Mouse (Mus musculus) bone marrow, adult 2 months (tissue): ENCODE results near the gene Ckb. TPM values are rescaled to one million over a fixed set of nuclear protein-coding genes. Genes with fewer than 3 reads are reported as not detected.

Experiments used
- H3K27ac ChIP-seq: fragments of 200-500 bp; 2 replicates; pipeline ENCODE4 v1.5.1; 2012; ENCODE audit warnings: low read depth, mild to moderate bottlenecking, control low read depth, inconsistent platforms, low read length; ENCODE audit not compliant: control insufficient read depth, poor library complexity, insufficient read depth
- H3K4me1 ChIP-seq: fragments of 200-500 bp; 2 replicates; pipeline ENCODE4 v1.6.1; 2011; ENCODE audit warnings: low read length; ENCODE audit not compliant: control insufficient read depth, insufficient read depth
- H3K4me3 ChIP-seq: fragments of 200-500 bp; replicated peaks from 2 replicates; pipeline ENCODE3; 2011; ENCODE audit warnings: mild to moderate bottlenecking, low read depth, low read length, control low read depth; ENCODE audit not compliant: control insufficient read depth
- CTCF ChIP-seq: fragments of 200-500 bp; IDR thresholded peaks from 2 replicates; pipeline ENCODE4 v1.5.1; 2011; ENCODE audit warnings: low read length, control low read depth; ENCODE audit not compliant: control insufficient read depth, insufficient read depth
- POLR2A ChIP-seq: fragments of 200-500 bp; IDR thresholded peaks from 2 replicates; pipeline ENCODE4 v1.6.1; 2011; ENCODE audit warnings: low read depth, mild to moderate bottlenecking, control low read depth, low read length, borderline replicate concordance; ENCODE audit not compliant: control insufficient read depth
- WGBS: fragments of 180-500 bp; shearing (Covaris S2); methylation state at CpG from one replicate; pipeline ENCODE4 v1.1.7; 2018; 5-methylcytosine and 5-hydroxymethylcytosine counted together
- polyA plus RNA-seq: library from polyadenylated mRNA; stranded (reverse); fragments of >200 nt; gene quantifications from 2 replicates; pipeline ENCODE4 v1.2.4, GENCODE M21; 2011; ENCODE audit warnings: low replicate concordance; ENCODE audit not compliant: missing spikeins, insufficient read depth, insufficient read length

The Ckb gene
- polyA plus RNA-seq, 1 experiment, result 38.4 TPM

DNA sequence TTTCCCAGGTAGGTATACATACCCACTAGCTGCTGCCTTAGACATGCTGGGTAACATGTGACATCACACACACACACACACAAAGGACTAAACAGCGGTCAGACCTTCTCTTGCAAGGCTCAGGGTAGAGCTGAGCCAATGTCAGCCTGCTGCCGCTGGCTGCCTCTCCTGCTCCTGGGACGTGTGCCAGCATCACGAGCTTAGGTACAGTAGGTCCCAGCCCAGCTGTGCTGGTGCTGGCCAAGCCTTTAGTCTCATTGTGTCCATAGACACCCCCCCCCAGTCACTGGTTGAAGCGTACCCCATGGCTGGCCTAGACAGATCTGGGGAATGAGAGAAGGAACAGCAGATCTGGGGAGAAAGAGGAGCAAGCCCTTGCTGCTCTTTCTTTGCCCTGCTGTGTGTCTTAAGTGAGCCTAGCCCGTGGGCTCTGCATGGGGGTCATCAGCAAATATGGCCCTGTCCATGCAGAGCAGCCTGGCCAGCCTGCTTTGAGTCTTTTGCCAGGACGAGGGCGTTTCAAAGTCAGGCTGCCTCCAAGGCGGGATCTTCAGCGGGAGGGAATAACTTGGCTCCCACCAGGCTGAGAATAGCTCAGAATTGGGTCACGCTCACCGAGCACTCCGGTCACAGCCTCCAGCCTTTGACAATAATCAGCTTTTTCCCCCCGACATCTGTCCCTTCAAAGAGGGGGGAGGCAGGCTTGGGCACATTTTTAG lies 15.4 kb upstream of the Ckb start:
- 60% methylated on average over 14 of the region's 14 CpGs for WGBS
- Histone ChIP-seq H3K4me3 (no peak overlapping the region), H3K27ac (no peak overlapping the region), H3K4me1 (no peaks in the 10 kb centered on the region)
- TF ChIP-seq CTCF (no peak), POLR2A (no peak)

GRCm38 (mm10) chr12:111686390-111686789 lies 14.3 kb upstream of the Ckb start:
- 68% methylated on average over 4 of the region's 4 CpGs for WGBS
- no peak for TF ChIP-seq CTCF
- Histone ChIP-seq H3K4me1 (no peaks in the 10 kb centered on the region), H3K27ac (no peak overlapping the region), H3K4me3 (no peak overlapping the region)

- Histone ChIP-seq H3K4me1 (peaks cover 2% of the 10 kb centered on the region; the same call in 1 of the 2 replicates), H3K27ac (no peak overlapping the region), H3K4me3 (no peak overlapping the region)
- 72% methylated on average over 5 of the region's 5 CpGs for WGBS
- TF ChIP-seq POLR2A, result no peak
- no peak for TF ChIP-seq CTCF
Measured at GRCm38 (mm10) chr12:111682806-111683205, 10.7 kb upstream of the Ckb start.

GRCm38 (mm10) chr12:111682003-111682402 lies 9.9 kb upstream of the Ckb start:
- H3K4me1 ChIP-seq, result peaks cover 4% of the 10 kb centered on the region
- TF ChIP-seq POLR2A (no peak), CTCF (no peak)
- WGBS, result 85% methylated on average over 5 of the region's 5 CpGs
- no peak overlapping the region for H3K27ac ChIP-seq
- no peak overlapping the region for H3K4me3 ChIP-seq

DNA sequence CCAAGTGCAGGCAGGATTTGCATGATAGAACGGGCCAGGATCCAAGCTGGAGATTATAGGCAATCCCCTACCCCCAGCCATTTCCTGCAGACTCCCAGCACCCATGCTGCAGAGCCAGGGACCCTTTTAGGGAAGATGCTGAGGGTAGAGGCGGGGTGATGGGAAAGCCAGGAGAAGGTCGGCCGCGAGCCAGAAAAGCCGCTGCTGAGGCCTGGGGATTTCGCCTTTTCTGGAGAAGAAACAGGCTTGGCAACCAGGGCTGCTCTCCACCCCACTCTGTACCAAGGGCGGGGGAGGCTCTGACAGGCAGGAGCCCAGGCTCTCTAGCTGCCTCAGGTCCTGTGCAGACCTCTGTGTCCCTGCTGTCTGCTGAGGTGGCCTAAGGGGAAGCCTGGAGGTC lies 9.2 kb upstream of the Ckb start:
- Histone ChIP-seq H3K4me1 (peaks cover 4% of the 10 kb centered on the region), H3K27ac (no peak overlapping the region), H3K4me3 (no peak overlapping the region)
- TF ChIP-seq POLR2A, result no peak
- no peak for TF ChIP-seq CTCF
- 84% methylated on average over 8 of the region's 8 CpGs for WGBS

GRCm38 (mm10) chr12:111680661-111681060 lies 8.5 kb upstream of the Ckb start:
- WGBS, result 88% methylated on average over 13 of the region's 13 CpGs
- H3K4me1 ChIP-seq, result peaks cover 4% of the 10 kb centered on the region
- TF ChIP-seq POLR2A (no peak), CTCF (no peak)
- no peak overlapping the region for H3K4me3 ChIP-seq
- H3K27ac ChIP-seq, result no peak overlapping the region

- peak overlapping the region; percentile 82 for H3K4me3 ChIP-seq
- WGBS, result 48% methylated on average over 7 of the region's 7 CpGs
- no peak overlapping the region for H3K27ac ChIP-seq
- TF ChIP-seq CTCF, result no peak
- no peak for TF ChIP-seq POLR2A
- H3K4me1 ChIP-seq, result peaks cover 4% of the 10 kb centered on the region
Measured at GRCm38 (mm10) chr12:111678997-111679396, 6.9 kb upstream of the Ckb start.

DNA sequence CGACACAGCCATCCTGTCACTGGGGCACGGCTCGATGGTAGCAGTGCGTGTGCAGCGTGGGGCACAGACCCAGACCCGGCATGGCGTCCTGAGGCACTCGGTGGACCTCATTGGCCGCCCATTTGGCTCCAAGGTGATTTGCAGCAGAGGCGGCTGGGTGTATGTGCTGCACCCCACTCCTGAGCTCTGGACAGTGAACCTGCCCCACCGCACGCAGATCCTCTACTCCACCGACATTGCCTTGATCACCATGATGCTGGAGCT lies 6.5 kb upstream of the Ckb start:
- TF ChIP-seq CTCF (no peak), POLR2A (no peak)
- WGBS, result 6% methylated on average over 13 of the region's 13 CpGs
- peaks cover 4% of the 10 kb centered on the region for H3K4me1 ChIP-seq
- peak overlapping the region; percentile 82 for H3K4me3 ChIP-seq
- H3K27ac ChIP-seq, result no peak overlapping the region

DNA sequence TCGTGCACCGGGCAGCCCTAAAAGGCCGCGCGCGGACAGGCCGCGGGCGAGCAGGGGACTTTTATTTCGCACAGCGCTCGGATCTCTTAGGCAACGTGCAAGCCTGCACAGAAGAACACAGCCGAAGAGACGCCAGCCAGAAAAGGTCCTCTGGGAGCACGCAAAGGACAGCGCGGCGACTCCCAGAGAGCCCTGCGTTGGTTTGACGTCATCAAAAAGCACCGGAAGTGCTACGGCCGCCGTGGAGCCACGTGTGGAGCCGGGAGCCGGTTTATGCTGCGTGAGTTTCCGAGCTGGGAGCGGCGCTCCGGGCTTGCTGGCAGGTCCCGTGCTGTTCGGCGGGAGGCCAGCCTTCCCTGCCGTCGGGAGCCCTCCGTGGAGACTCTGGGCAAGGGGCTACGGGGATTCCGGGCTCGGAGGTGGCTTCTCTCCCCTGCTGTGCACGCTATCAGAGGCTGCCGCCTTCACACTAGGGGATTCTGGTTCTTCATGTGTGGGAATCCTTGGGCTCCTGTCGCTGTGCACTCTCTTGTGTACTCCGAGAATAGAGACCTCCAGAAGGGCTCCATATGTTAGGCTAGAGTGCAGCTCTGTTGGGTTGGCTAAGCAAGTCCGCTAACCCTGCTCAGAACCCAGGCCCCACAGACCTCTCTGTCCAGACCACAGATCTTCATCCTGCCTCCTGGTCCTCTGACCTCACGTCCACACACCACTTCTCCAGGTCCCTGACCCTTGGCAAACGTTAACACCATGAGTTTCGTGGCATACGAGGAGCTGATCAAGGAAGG lies 5.9 kb upstream of the Ckb start, which contains the start of gene Trmt61a:
Gene Trmt61a, plus strand, starts transcription at position 224 of the 788 bp plus-strand sequence.
- no peak for TF ChIP-seq CTCF
- TF ChIP-seq POLR2A, result peak; percentile 71; the same call in 1 of the 2 replicates
- Histone ChIP-seq H3K4me1 (peaks cover 4% of the 10 kb centered on the region), H3K27ac (peak within 1 kb of the TSS; percentile 47), H3K4me3 (peak within 1 kb of the TSS; percentile 82)
- under 1% methylated on average over 51 of the region's 51 CpGs for WGBS
